Mouse (Mus musculus): ENCODE measurements around the gene Psmc1. TPM values are rescaled to one million over a fixed set of nuclear protein-coding genes. Genes with fewer than 3 reads are reported as not detected.

Psmc1 gene
- polyA plus RNA-seq (2012; rRNA removed) = 42.2 and 51.8 TPM in 2 replicates

- H3K27me3 ChIP-seq (replicated peaks; ENCODE audit: control insufficient read depth, insufficient read depth, low read length) = no peaks in the 10 kb centered on the region
- H3K4me1 ChIP-seq (ENCODE audit: control insufficient read depth, insufficient read depth, low read length) = peaks cover 3% of the 10 kb centered on the region; the same call in 1 of the 2 replicates
- WGBS = under 1% methylated on average over 58 of the region's 58 CpGs
- peak within 1 kb of the TSS; percentile 86 for H3K4me3 ChIP-seq (ENCODE audit: insufficient read depth, low read depth, low read length)
- no peak for TF ChIP-seq CTCF (conservative IDR thresholded peaks at IDR 0.05; ENCODE audit: insufficient read depth, insufficient read length, low read depth, low read length)
- peak; percentile 52 for TF ChIP-seq POLR2A (IDR thresholded peaks at IDR 0.05; ENCODE audit: low read depth, low read length)
- H3K27ac ChIP-seq (ENCODE audit: insufficient read depth, low read depth, low read length) = peak within 1 kb of the TSS; percentile 86
- peaks cover 7% of the 10 kb centered on the region; the same call in 1 of the 2 replicates for H3K36me3 ChIP-seq (ENCODE audit: control insufficient read depth, insufficient read depth, low read length)
- DNase-seq = peak; percentile 90
These were observed at the start of gene Psmc1 for GRCm38 (mm10) chr12:100109986-100110696. Psmc1 (plus strand) TSS chr12:100110154.

GRCm38 (mm10) chr12:100061071-100061470 is 48.9 kb upstream of the Psmc1 start:
- no peak for DNase-seq
- no peak for TF ChIP-seq POLR2A (IDR thresholded peaks at IDR 0.05; ENCODE audit: low read depth, low read length)
- no peak for TF ChIP-seq CTCF (conservative IDR thresholded peaks at IDR 0.05; ENCODE audit: insufficient read depth, insufficient read length, low read depth, low read length)
- Histone ChIP-seq H3K36me3 (ENCODE audit: control insufficient read depth, insufficient read depth, low read length) (no peaks in the 10 kb centered on the region), H3K4me3 (ENCODE audit: insufficient read depth, low read depth, low read length) (no peak overlapping the region), H3K27me3 (replicated peaks; ENCODE audit: control insufficient read depth, insufficient read depth, low read length) (no peaks in the 10 kb centered on the region), H3K27ac (ENCODE audit: insufficient read depth, low read depth, low read length) (no peak overlapping the region), H3K4me1 (ENCODE audit: control insufficient read depth, insufficient read depth, low read length) (no peaks in the 10 kb centered on the region)
- WGBS = 87% methylated on average over 10 of the region's 10 CpGs

GRCm38 (mm10) chr12:100061826-100062225 is 48.1 kb upstream of the Psmc1 start:
- TF ChIP-seq POLR2A (IDR thresholded peaks at IDR 0.05; ENCODE audit: low read depth, low read length) = no peak
- TF ChIP-seq CTCF (conservative IDR thresholded peaks at IDR 0.05; ENCODE audit: insufficient read depth, insufficient read length, low read depth, low read length) = no peak
- H3K4me3 ChIP-seq (ENCODE audit: insufficient read depth, low read depth, low read length) = no peak overlapping the region
- no peak for DNase-seq
- no peaks in the 10 kb centered on the region for H3K27me3 ChIP-seq (replicated peaks; ENCODE audit: control insufficient read depth, insufficient read depth, low read length)
- no peaks in the 10 kb centered on the region for H3K36me3 ChIP-seq (ENCODE audit: control insufficient read depth, insufficient read depth, low read length)
- no peaks in the 10 kb centered on the region for H3K4me1 ChIP-seq (ENCODE audit: control insufficient read depth, insufficient read depth, low read length)
- no peak overlapping the region for H3K27ac ChIP-seq (ENCODE audit: insufficient read depth, low read depth, low read length)

- Histone ChIP-seq H3K27me3 (replicated peaks; ENCODE audit: control insufficient read depth, insufficient read depth, low read length) (no peaks in the 10 kb centered on the region), H3K36me3 (ENCODE audit: control insufficient read depth, insufficient read depth, low read length) (no peaks in the 10 kb centered on the region), H3K4me3 (ENCODE audit: insufficient read depth, low read depth, low read length) (no peak overlapping the region), H3K4me1 (ENCODE audit: control insufficient read depth, insufficient read depth, low read length) (no peaks in the 10 kb centered on the region), H3K27ac (ENCODE audit: insufficient read depth, low read depth, low read length) (no peak overlapping the region)
- WGBS = 80% methylated on average over 3 of the region's 3 CpGs
- no peak for DNase-seq
- TF ChIP-seq CTCF (conservative IDR thresholded peaks at IDR 0.05; ENCODE audit: insufficient read depth, insufficient read length, low read depth, low read length) (no peak), POLR2A (IDR thresholded peaks at IDR 0.05; ENCODE audit: low read depth, low read length) (no peak)
These were observed 47.4 kb upstream of the Psmc1 start for GRCm38 (mm10) chr12:100062584-100062983.

GRCm38 (mm10) chr12:100065109-100065508 is 44.8 kb upstream of the Psmc1 start:
- H3K27me3 ChIP-seq (replicated peaks; ENCODE audit: control insufficient read depth, insufficient read depth, low read length) = no peaks in the 10 kb centered on the region
- H3K27ac ChIP-seq (ENCODE audit: insufficient read depth, low read depth, low read length) = no peak overlapping the region
- no peaks in the 10 kb centered on the region for H3K4me1 ChIP-seq (ENCODE audit: control insufficient read depth, insufficient read depth, low read length)
- no peak for DNase-seq
- H3K4me3 ChIP-seq (ENCODE audit: insufficient read depth, low read depth, low read length) = no peak overlapping the region
- TF ChIP-seq POLR2A (IDR thresholded peaks at IDR 0.05; ENCODE audit: low read depth, low read length) (no peak), CTCF (conservative IDR thresholded peaks at IDR 0.05; ENCODE audit: insufficient read depth, insufficient read length, low read depth, low read length) (no peak)
- H3K36me3 ChIP-seq (ENCODE audit: control insufficient read depth, insufficient read depth, low read length) = no peaks in the 10 kb centered on the region
- 87% methylated on average over 3 of the region's 3 CpGs for WGBS

GRCm38 (mm10) chr12:100067477-100067876 is 42.5 kb upstream of the Psmc1 start:
- DNase-seq = no peak
- Histone ChIP-seq H3K27me3 (replicated peaks; ENCODE audit: control insufficient read depth, insufficient read depth, low read length) (no peaks in the 10 kb centered on the region), H3K36me3 (ENCODE audit: control insufficient read depth, insufficient read depth, low read length) (no peaks in the 10 kb centered on the region), H3K4me1 (ENCODE audit: control insufficient read depth, insufficient read depth, low read length) (no peaks in the 10 kb centered on the region), H3K27ac (ENCODE audit: insufficient read depth, low read depth, low read length) (no peak overlapping the region), H3K4me3 (ENCODE audit: insufficient read depth, low read depth, low read length) (no peak overlapping the region)
- 83% methylated on average over 5 of the region's 5 CpGs for WGBS
- TF ChIP-seq POLR2A (IDR thresholded peaks at IDR 0.05; ENCODE audit: low read depth, low read length) = no peak
- no peak for TF ChIP-seq CTCF (conservative IDR thresholded peaks at IDR 0.05; ENCODE audit: insufficient read depth, insufficient read length, low read depth, low read length)

GRCm38 (mm10) chr12:100073201-100073672 is 36.7 kb upstream of the Psmc1 start:
- H3K4me3 ChIP-seq (ENCODE audit: insufficient read depth, low read depth, low read length) = no peak overlapping the region
- no peaks in the 10 kb centered on the region for H3K4me1 ChIP-seq (ENCODE audit: control insufficient read depth, insufficient read depth, low read length)
- TF ChIP-seq CTCF (conservative IDR thresholded peaks at IDR 0.05; ENCODE audit: insufficient read depth, insufficient read length, low read depth, low read length) = no peak
- TF ChIP-seq POLR2A (IDR thresholded peaks at IDR 0.05; ENCODE audit: low read depth, low read length) = no peak
- 68% methylated on average over 4 of the region's 4 CpGs for WGBS
- H3K36me3 ChIP-seq (ENCODE audit: control insufficient read depth, insufficient read depth, low read length) = no peaks in the 10 kb centered on the region
- DNase-seq = no peak
- no peaks in the 10 kb centered on the region for H3K27me3 ChIP-seq (replicated peaks; ENCODE audit: control insufficient read depth, insufficient read depth, low read length)
- H3K27ac ChIP-seq (ENCODE audit: insufficient read depth, low read depth, low read length) = no peak overlapping the region
